Mouse (Mus musculus): ENCODE results near the gene Tmc6.

- TF ChIP-seq CTCF (IDR thresholded peaks at IDR 0.05; ENCODE audit: insufficient read depth, low read length): peak; percentile 50
- peak; percentile 8; the same call in 1 of the 2 replicates for TF ChIP-seq POLR2A (IDR thresholded peaks at IDR 0.05; ENCODE audit: borderline replicate concordance, extremely low read depth, low read depth, low read length)
Observed at GRCm38 (mm10) chr11:117810401-117811046, 28.5 kb upstream of the Tmc6 start.
